Mouse (Mus musculus): ENCODE measurements around the gene Twf2.

GRCm38 (mm10) chr9:106203990-106204851, 1.3 kb downstream of the Twf2 start:
- TF ChIP-seq USF1 (IDR thresholded peaks at IDR 0.05; ENCODE audit: low read depth): no peak
- TF ChIP-seq CTCF (IDR thresholded peaks at IDR 0.05; ENCODE audit: control insufficient read depth, insufficient read depth, insufficient read length): no peak
- TF ChIP-seq MYOD1 (IDR thresholded peaks at IDR 0.05; ENCODE audit: control insufficient read depth, insufficient read length, low read depth): no peak
- no peak for TF ChIP-seq FOSL1 (IDR thresholded peaks at IDR 0.05; ENCODE audit: insufficient read depth, low read length, poor library complexity, severe bottlenecking)
- TF ChIP-seq MAX (IDR thresholded peaks at IDR 0.05): no peak
- no peak for TF ChIP-seq MYOG (IDR thresholded peaks at IDR 0.05; ENCODE audit: control insufficient read depth, extremely low read depth, insufficient read length)

All from C2C12 (cell line).